Mouse (Mus musculus) thymus, adult 2 months (tissue): ENCODE data around the gene Ggta1. TPM values are rescaled to one million over a fixed set of nuclear protein-coding genes. Genes with fewer than 3 reads are reported as not detected.

Source experiments
- DNase-seq: peaks from one replicate; pipeline ENCODE4 v3.0.0; 2021
- H3K27ac ChIP-seq: fragments of 200-500 bp; 2 replicates; pipeline ENCODE4 v1.5.1; 2012; ENCODE audit warnings: low read length, control low read depth; ENCODE audit not compliant: control insufficient read depth, insufficient read depth
- H3K27me3 ChIP-seq: fragments of 200-500 bp; 2 replicates; pipeline ENCODE4 v1.6.1; 2012; ENCODE audit warnings: mild to moderate bottlenecking, low read length, moderate library complexity, mixed read lengths; ENCODE audit not compliant: control insufficient read depth, insufficient read depth
- H3K36me3 ChIP-seq: fragments of 200-500 bp; 2 replicates; pipeline ENCODE4 v1.6.1; 2012; ENCODE audit warnings: mild to moderate bottlenecking, low read length, moderate library complexity; ENCODE audit not compliant: control insufficient read depth, insufficient read depth
- H3K4me1 ChIP-seq: fragments of 200-500 bp; replicated peaks from 2 replicates; pipeline ENCODE4 v1.6.1; 2012; ENCODE audit warnings: low read length; ENCODE audit not compliant: control insufficient read depth, insufficient read depth
- H3K4me3 ChIP-seq: fragments of 200-500 bp; 2 replicates; pipeline ENCODE4 v1.5.1; 2012; ENCODE audit warnings: mild to moderate bottlenecking, low read length, control low read depth, moderate library complexity; ENCODE audit not compliant: control insufficient read depth, insufficient read depth
- CTCF ChIP-seq: fragments of 200-500 bp; IDR thresholded peaks from 2 replicates; pipeline ENCODE4 v1.5.1; 2012; ENCODE audit warnings: mild to moderate bottlenecking, control low read depth, low read length, moderate library complexity, borderline replicate concordance; ENCODE audit not compliant: control insufficient read depth, poor library complexity, insufficient read depth; ENCODE audit errors: extremely low read depth
- POLR2A ChIP-seq: fragments of 200-500 bp; IDR thresholded peaks from 2 replicates; pipeline ENCODE4 v1.6.1; 2012; ENCODE audit warnings: mild to moderate bottlenecking, low read length, control low read depth, moderate library complexity; ENCODE audit not compliant: control insufficient read depth, poor library complexity, insufficient read depth; ENCODE audit errors: extremely low read depth
- WGBS: fragments of 180-500 bp; shearing (Covaris S2); methylation state at CpG from one replicate; pipeline ENCODE4 v1.1.7; 2018; 5-methylcytosine and 5-hydroxymethylcytosine counted together
- polyA plus RNA-seq: library from polyadenylated mRNA; depleted of rRNA; stranded (reverse); fragments of >200 nt; gene quantifications from 2 replicates; pipeline ENCODE4 v1.2.3, GENCODE M21; 2012

The Ggta1 gene
- polyA plus RNA-seq, 1 experiment, result 22.4 TPM

- H3K4me1 ChIP-seq, result peaks cover 69% of the 10 kb centered on the region
- TF ChIP-seq CTCF (no peak), POLR2A (no peak)
- peak overlapping the region; percentile 32 for H3K4me3 ChIP-seq
- H3K27ac ChIP-seq, result peak overlapping the region; percentile 38; the same call in 1 of the 2 replicates
- H3K36me3 ChIP-seq, result no peaks in the 10 kb centered on the region
- no peak for DNase-seq
- 25% methylated on average over 16 of the region's 16 CpGs for WGBS
- H3K27me3 ChIP-seq, result no peaks in the 10 kb centered on the region
Measured at GRCm38 (mm10) chr2:35443981-35444763, 18.9 kb downstream of the Ggta1 start.

- Histone ChIP-seq H3K27ac (no peak overlapping the region), H3K27me3 (no peaks in the 10 kb centered on the region), H3K36me3 (no peaks in the 10 kb centered on the region), H3K4me1 (peaks cover 61% of the 10 kb centered on the region), H3K4me3 (no peak overlapping the region)
- WGBS, result 93% methylated on average over 5 of the region's 5 CpGs
- DNase-seq, result no peak
- TF ChIP-seq POLR2A (no peak), CTCF (no peak)
Measured at GRCm38 (mm10) chr2:35443325-35443724, 19.7 kb downstream of the Ggta1 start.

GRCm38 (mm10) chr2:35442079-35442478, 21.0 kb downstream of the Ggta1 start:
- no peak for DNase-seq
- Histone ChIP-seq H3K4me3 (no peak overlapping the region), H3K36me3 (no peaks in the 10 kb centered on the region), H3K27me3 (no peaks in the 10 kb centered on the region), H3K27ac (no peak overlapping the region; the same call in 1 of the 2 replicates), H3K4me1 (peaks cover 49% of the 10 kb centered on the region)
- 85% methylated on average over 6 of the region's 6 CpGs for WGBS
- TF ChIP-seq POLR2A (no peak), CTCF (no peak)

GRCm38 (mm10) chr2:35441419-35441818, 21.6 kb downstream of the Ggta1 start:
- WGBS, result 39% methylated on average over 6 of the region's 6 CpGs

GRCm38 (mm10) chr2:35440480-35440879, 22.6 kb downstream of the Ggta1 start:
- TF ChIP-seq POLR2A (no peak), CTCF (no peak)
- H3K27ac ChIP-seq, result no peak overlapping the region
- no peaks in the 10 kb centered on the region for H3K36me3 ChIP-seq
- H3K27me3 ChIP-seq, result no peaks in the 10 kb centered on the region
- no peak overlapping the region for H3K4me3 ChIP-seq
- DNase-seq, result no peak
- WGBS, result 98% methylated on average over 3 of the region's 3 CpGs
- peaks cover 33% of the 10 kb centered on the region for H3K4me1 ChIP-seq

More at GRCm38 (mm10) chr2:35441419-35441818, 21.6 kb downstream of the Ggta1 start:
- no peaks in the 10 kb centered on the region for H3K27me3 ChIP-seq
- H3K4me1 ChIP-seq, result peaks cover 42% of the 10 kb centered on the region
- TF ChIP-seq CTCF, result no peak
- H3K27ac ChIP-seq, result no peak overlapping the region
- H3K36me3 ChIP-seq, result no peaks in the 10 kb centered on the region
- no peak for DNase-seq
- H3K4me3 ChIP-seq, result no peak overlapping the region

- Histone ChIP-seq H3K27me3 (no peaks in the 10 kb centered on the region), H3K36me3 (no peaks in the 10 kb centered on the region), H3K4me1 (peaks cover 21% of the 10 kb centered on the region), H3K27ac (no peak overlapping the region), H3K4me3 (no peak overlapping the region)
- no peak for TF ChIP-seq POLR2A
- no peak for TF ChIP-seq CTCF
- no peak for DNase-seq
- WGBS, result 93% methylated on average over 2 of the region's 2 CpGs
Measured at GRCm38 (mm10) chr2:35437796-35438195, 25.2 kb downstream of the Ggta1 start.

- TF ChIP-seq POLR2A (no peak), CTCF (no peak)
- no peak overlapping the region for H3K27ac ChIP-seq
- peaks cover 18% of the 10 kb centered on the region for H3K4me1 ChIP-seq
- no peak for DNase-seq
- no peak overlapping the region for H3K4me3 ChIP-seq
- 93% methylated on average over 6 of the region's 6 CpGs for WGBS
- H3K36me3 ChIP-seq, result no peaks in the 10 kb centered on the region
- H3K27me3 ChIP-seq, result no peaks in the 10 kb centered on the region
Measured at GRCm38 (mm10) chr2:35434576-35435123, 28.4 kb downstream of the Ggta1 start.
